Mouse (Mus musculus) hindbrain, embryonic 12.5 days (tissue): Measurements from ENCODE around the gene Slc24a4. TPM values are rescaled to one million over a fixed set of nuclear protein-coding genes. Genes with fewer than 3 reads are reported as not detected.

Experiments
- ATAC-seq: fragments of 200-750 bp; cut with Nextera tagmentation; 2 replicates; pipeline ENCODE4 v1.8.0; 2017; ENCODE audit warnings: moderate TSS enrichment; ENCODE audit not compliant: low FRiP score
- H3K27ac ChIP-seq: fragments of 300-500 bp; sonication (generic); 2 replicates; pipeline ENCODE4 v1.5.1; 2016; ENCODE audit warnings: mild to moderate bottlenecking
- H3K27me3 ChIP-seq: fragments of 300-500 bp; sonication (generic); 2 replicates; pipeline ENCODE4 v1.6.1; 2016; ENCODE audit warnings: mild to moderate bottlenecking
- H3K36me3 ChIP-seq: fragments of 300-500 bp; sonication (generic); 2 replicates; pipeline ENCODE4 v1.6.1; 2016; ENCODE audit warnings: mild to moderate bottlenecking
- H3K4me1 ChIP-seq: fragments of 300-500 bp; sonication (generic); 2 replicates; pipeline ENCODE4 v1.6.1; 2016
- H3K4me2 ChIP-seq: fragments of 300-500 bp; sonication (generic); replicated peaks from 2 replicates; pipeline ENCODE4 v1.6.1; 2016; ENCODE audit warnings: mild to moderate bottlenecking
- H3K4me3 ChIP-seq: fragments of 300-500 bp; sonication (generic); 2 replicates; pipeline ENCODE4 v1.5.1; 2016; ENCODE audit warnings: mild to moderate bottlenecking
- H3K9ac ChIP-seq: fragments of 300-500 bp; sonication (generic); 2 replicates; pipeline ENCODE4 v1.6.1; 2016; ENCODE audit warnings: mild to moderate bottlenecking, moderate library complexity
- H3K9me3 ChIP-seq: fragments of 300-500 bp; sonication (generic); replicated peaks from 2 replicates; pipeline ENCODE4 v1.6.1; 2016; ENCODE audit warnings: mild to moderate bottlenecking
- WGBS: fragments of 180-500 bp; shearing (Covaris S2); methylation state at CpG from one replicate; pipeline ENCODE4 v1.1.7; 2016; 5-methylcytosine and 5-hydroxymethylcytosine counted together
- polyA plus RNA-seq: library from polyadenylated mRNA; unstranded; fragments of >200 nt; fragmentation: Nextera tagmentation; extraction: Ambion mirVana; gene quantifications from 2 replicates; pipeline ENCODE4 v1.2.1, GENCODE M21; 2016

Gene Slc24a4
- polyA plus RNA-seq = 1.0 and 1.2 TPM in 2 replicates

GRCm38 (mm10) chr12:102128081-102128790 is at the start of gene Slc24a4:
Slc24a4 (plus strand) TSS chr12:102128733.
- under 1% methylated on average over 30 of the region's 34 CpGs for WGBS
- Histone ChIP-seq H3K4me2 (peak within 1 kb of the TSS; percentile 99), H3K9me3 (no peaks in the 10 kb centered on the region), H3K9ac (peak within 1 kb of the TSS; percentile 53), H3K4me1 (peaks cover 22% of the 10 kb centered on the region), H3K27me3 (peaks cover 64% of the 10 kb centered on the region), H3K27ac (no peak within 1 kb of the TSS), H3K4me3 (peak within 1 kb of the TSS; percentile 53), H3K36me3 (no peaks in the 10 kb centered on the region)
- ATAC-seq = peak; percentile 70; the same call in 1 of the 2 replicates

GRCm38 (mm10) chr12:102082648-102083425 is 45.7 kb upstream of the Slc24a4 start:
- Histone ChIP-seq H3K4me2 (no peak overlapping the region), H3K4me1 (no peaks in the 10 kb centered on the region), H3K9me3 (no peaks in the 10 kb centered on the region), H3K36me3 (no peaks in the 10 kb centered on the region), H3K27ac (no peak overlapping the region), H3K9ac (no peak overlapping the region), H3K4me3 (no peak overlapping the region), H3K27me3 (no peaks in the 10 kb centered on the region)
- ATAC-seq = no peak
- 80% methylated on average over 13 of the region's 13 CpGs for whole genome bisulfite sequencing

- WGBS = 98% methylated on average over 1 of the region's 1 CpGs
- H3K4me2 ChIP-seq = no peak overlapping the region
- no peaks in the 10 kb centered on the region for H3K36me3 ChIP-seq
- H3K9me3 ChIP-seq = no peaks in the 10 kb centered on the region
- H3K9ac ChIP-seq = no peak overlapping the region
- ATAC-seq = no peak
- no peak overlapping the region for H3K27ac ChIP-seq
- H3K4me1 ChIP-seq = no peaks in the 10 kb centered on the region
- H3K4me3 ChIP-seq = no peak overlapping the region
- no peaks in the 10 kb centered on the region for H3K27me3 ChIP-seq
These were observed 38.0 kb upstream of the Slc24a4 start for GRCm38 (mm10) chr12:102090535-102090934.

GRCm38 (mm10) chr12:102092342-102093094 is 36.0 kb upstream of the Slc24a4 start:
- Histone ChIP-seq H3K4me3 (no peak overlapping the region), H3K27ac (no peak overlapping the region)
- no peak for ATAC-seq

GRCm38 (mm10) chr12:102105990-102106389 is 22.5 kb upstream of the Slc24a4 start:
- Histone ChIP-seq H3K9ac (no peak overlapping the region), H3K4me3 (no peak overlapping the region), H3K27ac (no peak overlapping the region), H3K4me2 (no peak overlapping the region), H3K27me3 (no peaks in the 10 kb centered on the region), H3K36me3 (no peaks in the 10 kb centered on the region), H3K9me3 (no peaks in the 10 kb centered on the region), H3K4me1 (no peaks in the 10 kb centered on the region; the same call in 1 of the 2 replicates)
- no peak for ATAC-seq
- 32% methylated on average over 1 of the region's 1 CpGs for WGBS

More at GRCm38 (mm10) chr12:102092342-102093094, 36.0 kb upstream of the Slc24a4 start:
- Histone ChIP-seq H3K9ac (no peak overlapping the region), H3K27me3 (no peaks in the 10 kb centered on the region), H3K36me3 (no peaks in the 10 kb centered on the region), H3K9me3 (no peaks in the 10 kb centered on the region), H3K4me1 (no peaks in the 10 kb centered on the region), H3K4me2 (no peak overlapping the region)
- WGBS = 87% methylated on average over 15 of the region's 15 CpGs

- no peak for ATAC-seq
- H3K27ac ChIP-seq = no peak overlapping the region
- H3K4me3 ChIP-seq = no peak overlapping the region
- no peak overlapping the region for H3K9ac ChIP-seq
- peaks cover 5% of the 10 kb centered on the region for H3K4me1 ChIP-seq
- no peaks in the 10 kb centered on the region for H3K27me3 ChIP-seq
- H3K9me3 ChIP-seq = no peaks in the 10 kb centered on the region
- H3K36me3 ChIP-seq = no peaks in the 10 kb centered on the region
- H3K4me2 ChIP-seq = no peak overlapping the region
These were observed 19.7 kb upstream of the Slc24a4 start for GRCm38 (mm10) chr12:102108851-102109250.

- H3K27ac ChIP-seq = no peak overlapping the region
- peaks cover 5% of the 10 kb centered on the region for H3K4me1 ChIP-seq
- no peak overlapping the region for H3K9ac ChIP-seq
- no peaks in the 10 kb centered on the region for H3K9me3 ChIP-seq
- no peak overlapping the region for H3K4me3 ChIP-seq
- H3K27me3 ChIP-seq = no peaks in the 10 kb centered on the region
- 59% methylated on average over 4 of the region's 4 CpGs for WGBS
- ATAC-seq = no peak
- no peak overlapping the region for H3K4me2 ChIP-seq
- no peaks in the 10 kb centered on the region for H3K36me3 ChIP-seq
These were observed 16.0 kb upstream of the Slc24a4 start for GRCm38 (mm10) chr12:102112491-102112890.

- H3K9ac ChIP-seq = no peak overlapping the region
- H3K27me3 ChIP-seq = no peaks in the 10 kb centered on the region
- no peak overlapping the region for H3K27ac ChIP-seq
- peaks cover 5% of the 10 kb centered on the region for H3K4me1 ChIP-seq
- no peak overlapping the region for H3K4me2 ChIP-seq
- WGBS = 68% methylated on average over 7 of the region's 7 CpGs
- H3K36me3 ChIP-seq = no peaks in the 10 kb centered on the region
- H3K9me3 ChIP-seq = no peaks in the 10 kb centered on the region
- no peak for ATAC-seq
- H3K4me3 ChIP-seq = no peak overlapping the region
These were observed 15.6 kb upstream of the Slc24a4 start for GRCm38 (mm10) chr12:102112901-102113300.

- Histone ChIP-seq H3K9me3 (no peaks in the 10 kb centered on the region), H3K4me3 (no peak overlapping the region), H3K9ac (no peak overlapping the region), H3K27ac (no peak overlapping the region), H3K4me2 (no peak overlapping the region), H3K27me3 (no peaks in the 10 kb centered on the region), H3K4me1 (peaks cover 5% of the 10 kb centered on the region), H3K36me3 (no peaks in the 10 kb centered on the region)
- WGBS = 77% methylated on average over 3 of the region's 3 CpGs
- ATAC-seq = no peak
These were observed 15.1 kb upstream of the Slc24a4 start for GRCm38 (mm10) chr12:102113391-102113790.

GRCm38 (mm10) chr12:102116580-102116979 is 12.0 kb upstream of the Slc24a4 start:
- no peak overlapping the region for H3K4me3 ChIP-seq
- peaks cover 5% of the 10 kb centered on the region for H3K4me1 ChIP-seq
- no peak overlapping the region for H3K4me2 ChIP-seq
- no peak for ATAC-seq
- H3K9me3 ChIP-seq = no peaks in the 10 kb centered on the region
- WGBS = 69% methylated on average over 3 of the region's 3 CpGs
- H3K9ac ChIP-seq = no peak overlapping the region
- no peaks in the 10 kb centered on the region for H3K27me3 ChIP-seq
- no peaks in the 10 kb centered on the region for H3K36me3 ChIP-seq
- H3K27ac ChIP-seq = no peak overlapping the region

GRCm38 (mm10) chr12:102118014-102118413 is 10.5 kb upstream of the Slc24a4 start:
- WGBS = 94% methylated on average over 7 of the region's 7 CpGs
- no peak overlapping the region for H3K9ac ChIP-seq

GRCm38 (mm10) chr12:102127601-102128000 is 932 bp upstream of the Slc24a4 start:
- WGBS = 9% methylated on average over 7 of the region's 7 CpGs
- no peak overlapping the region for H3K9ac ChIP-seq
- H3K27ac ChIP-seq = no peak overlapping the region
- no peak for ATAC-seq
- H3K27me3 ChIP-seq = peaks cover 61% of the 10 kb centered on the region
- no peaks in the 10 kb centered on the region for H3K9me3 ChIP-seq
- peaks cover 22% of the 10 kb centered on the region for H3K4me1 ChIP-seq
- peak overlapping the region; percentile 53 for H3K4me3 ChIP-seq
- no peaks in the 10 kb centered on the region for H3K36me3 ChIP-seq
- peak overlapping the region; percentile 99 for H3K4me2 ChIP-seq

More at GRCm38 (mm10) chr12:102118014-102118413, 10.5 kb upstream of the Slc24a4 start:
- Histone ChIP-seq H3K9me3 (no peaks in the 10 kb centered on the region), H3K27ac (no peak overlapping the region), H3K36me3 (no peaks in the 10 kb centered on the region), H3K27me3 (no peaks in the 10 kb centered on the region), H3K4me2 (no peak overlapping the region), H3K4me3 (no peak overlapping the region), H3K4me1 (no peaks in the 10 kb centered on the region)
- no peak for ATAC-seq
